In genomic region chr6:65600887-65601286, GRCm38 (mm10) we compare ENCODE assay signal across 23 mouse cellular contexts.
"Had no signal": no experiment of that assay in that cellular context is flagged by ENCODE, and none has a peak within 500 bp of the region (broad histone marks: within the 10 kb centered on the region; RNA-seq: fewer than 3 reads in every experiment).

No protein-coding gene starts in this region.

- H3K4me3 ChIP-seq: heart, adult 2 months; heart, embryonic 13.5 days; heart, embryonic 15.5 days; hindbrain, embryonic 13.5 days; hindbrain, embryonic 15.5 days; limb, embryonic 10.5 days; limb, embryonic 12.5 days had no signal

- H3K4me2 ChIP-seq: heart, embryonic 11.5 days; heart, embryonic 13.5 days; heart, embryonic 15.5 days; hindbrain, embryonic 13.5 days; hindbrain, embryonic 15.5 days; limb, embryonic 12.5 days had no signal

- DNase-seq: forebrain, postnatal 0 days; gastrocnemius, postnatal 14 days; gastrocnemius, postnatal 36 days; heart, adult 11 months; heart, adult 2 months; heart, postnatal 14 days; heart, postnatal 36 days; kidney, adult 18-20 months; kidney, adult 8-10 months; kidney, postnatal 14 days; kidney, postnatal 36 days; layer of hippocampus, adult 9-11 months; layer of hippocampus, postnatal 36 days; liver had no signal

- H3K4me1 ChIP-seq: heart, embryonic 13.5 days; heart, embryonic 15.5 days; hindbrain, embryonic 13.5 days; hindbrain, embryonic 15.5 days; limb, embryonic 10.5 days had no signal

- ATAC-seq: forebrain, postnatal 0 days; hindbrain, postnatal 0 days; intestine, embryonic 16.5 days had no signal

- H3K9me3 ChIP-seq: heart, embryonic 13.5 days; heart, embryonic 15.5 days; hindbrain, embryonic 13.5 days; hindbrain, embryonic 15.5 days; limb, embryonic 10.5 days; limb, embryonic 12.5 days had no signal

- H3K36me3 ChIP-seq: heart, embryonic 13.5 days; heart, embryonic 15.5 days; hindbrain, embryonic 13.5 days; hindbrain, embryonic 15.5 days; limb, embryonic 10.5 days; limb, embryonic 12.5 days had no signal

- H3K9ac ChIP-seq: forebrain, postnatal 0 days; heart, embryonic 13.5 days; heart, embryonic 15.5 days; hindbrain, embryonic 13.5 days; hindbrain, embryonic 15.5 days; limb, embryonic 12.5 days had no signal

- H3K27me3 ChIP-seq: heart, embryonic 13.5 days; heart, embryonic 15.5 days; hindbrain, embryonic 13.5 days; hindbrain, embryonic 15.5 days had no signal

- H3K27ac ChIP-seq: heart, adult 2 months; heart, embryonic 13.5 days; heart, embryonic 15.5 days; hindbrain, embryonic 13.5 days; hindbrain, embryonic 15.5 days; hindbrain, postnatal 0 days; limb, embryonic 10.5 days; limb, embryonic 12.5 days had no signal
